Mouse (Mus musculus): ENCODE measurements around the gene Tbck.

GRCm38 (mm10) chr3:132704216-132704615 is 20.3 kb downstream of the Tbck start:
- TF ChIP-seq EP300 (IDR thresholded peaks at IDR 0.05; ENCODE audit: insufficient read depth, low read depth, low read length) (no peak), CTCF (IDR thresholded peaks at IDR 0.05) (no peak), POLR2A (IDR thresholded peaks at IDR 0.05; ENCODE audit: insufficient read depth, low read depth, low read length) (no peak)

All from heart, adult 2 months (tissue).